Mouse (Mus musculus): ENCODE measurements at regions not wholly inside any gene's neighbourhood (a gene's known extent, or its start where the extent isn't known, plus 50 kb on each side); places are given as distances from the start of the nearest gene placed in this dataset.

GRCm38 (mm10) chr10:117445801-117446490 is 66.1 kb upstream of the Cpsf6 start:
- Histone ChIP-seq H3K27me3 (no peaks in the 10 kb centered on the region), H3K4me2 (replicated peaks) (no peak overlapping the region), H3K36me3 (no peaks in the 10 kb centered on the region), H3K4me1 (peaks cover 7% of the 10 kb centered on the region), H3K4me3 (no peak overlapping the region), H3K9ac (no peak overlapping the region), H3K9me3 (replicated peaks) (no peaks in the 10 kb centered on the region; the same call in 1 of the 2 replicates), H3K27ac (no peak overlapping the region)
- WGBS: 90% methylated on average over 15 of the region's 15 CpGs
- ATAC-seq (ENCODE audit: low FRiP score): no peak

DNA sequence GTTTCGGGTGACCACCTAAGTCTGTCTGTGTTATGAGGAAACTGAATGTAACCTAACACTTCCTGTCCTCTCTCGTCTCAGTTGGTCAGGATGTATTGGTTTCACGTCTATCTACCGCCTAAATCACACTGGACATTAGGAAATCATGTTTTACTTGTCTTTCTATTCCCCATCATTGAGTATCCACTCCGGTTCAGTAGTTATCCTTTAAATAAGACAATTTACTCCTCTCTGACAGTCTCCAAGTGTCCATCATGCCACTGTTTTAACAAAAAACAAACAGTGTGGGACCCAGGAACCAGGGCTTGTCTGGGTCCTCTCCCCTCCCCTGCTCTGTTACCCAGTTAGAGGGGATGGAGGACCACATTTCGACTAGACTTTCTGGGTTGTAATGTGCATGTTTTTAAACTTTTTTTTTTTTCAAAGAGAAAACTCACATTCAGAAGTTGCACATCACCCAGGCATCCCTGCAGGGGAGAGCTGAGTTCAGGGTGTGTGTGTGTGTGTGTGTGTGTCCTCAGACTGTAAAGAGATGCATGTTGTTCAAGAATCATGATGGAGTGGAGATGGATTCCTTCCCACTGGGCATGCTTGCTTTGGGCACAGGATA is 65.5 kb upstream of the Cpsf6 start:
- Histone ChIP-seq H3K27me3 (no peaks in the 10 kb centered on the region), H3K9me3 (replicated peaks) (no peaks in the 10 kb centered on the region; the same call in 1 of the 2 replicates), H3K4me3 (no peak overlapping the region), H3K36me3 (no peaks in the 10 kb centered on the region), H3K9ac (no peak overlapping the region), H3K4me2 (replicated peaks) (no peak overlapping the region), H3K4me1 (peaks cover 7% of the 10 kb centered on the region), H3K27ac (no peak overlapping the region)
- ATAC-seq (ENCODE audit: low FRiP score): no peak
- WGBS: 68% methylated on average over 6 of the region's 6 CpGs

DNA sequence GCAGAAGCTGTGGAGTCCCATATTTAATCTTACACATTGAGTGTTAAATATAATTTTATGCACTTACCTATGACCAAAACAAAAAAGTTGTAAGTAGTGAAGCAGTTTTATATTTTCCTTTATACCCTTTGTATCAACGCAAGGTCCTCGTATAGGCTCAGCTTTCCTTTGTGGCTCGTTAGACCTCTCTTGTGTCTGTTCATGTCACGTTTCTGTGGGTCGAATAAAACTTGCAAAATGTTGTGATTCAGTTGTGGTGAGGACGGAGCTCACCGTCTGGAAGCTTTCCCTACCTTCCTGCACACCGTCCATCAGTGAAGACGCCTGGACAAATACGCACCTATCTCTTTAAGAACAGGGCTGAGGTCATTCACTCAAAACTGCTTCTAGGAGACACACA is 64.9 kb upstream of the Cpsf6 start:
- H3K27me3 ChIP-seq: no peaks in the 10 kb centered on the region
- ATAC-seq (ENCODE audit: low FRiP score): no peak
- 83% methylated on average over 10 of the region's 10 CpGs for WGBS

GRCm38 (mm10) chr10:117443426-117444350 is 63.9 kb upstream of the Cpsf6 start:
- Histone ChIP-seq H3K27me3 (no peaks in the 10 kb centered on the region), H3K27ac (no peak overlapping the region), H3K4me2 (replicated peaks) (no peak overlapping the region), H3K4me1 (peaks cover 7% of the 10 kb centered on the region), H3K9me3 (replicated peaks) (no peaks in the 10 kb centered on the region; the same call in 1 of the 2 replicates), H3K4me3 (no peak overlapping the region), H3K9ac (no peak overlapping the region), H3K36me3 (no peaks in the 10 kb centered on the region)
- ATAC-seq (ENCODE audit: low FRiP score): no peak
- WGBS: 86% methylated on average over 4 of the region's 4 CpGs

More for the DNA sequence above, 64.9 kb upstream of the Cpsf6 start:
- Histone ChIP-seq H3K4me1 (peaks cover 7% of the 10 kb centered on the region), H3K27ac (no peak overlapping the region), H3K4me3 (no peak overlapping the region), H3K4me2 (replicated peaks) (no peak overlapping the region), H3K9ac (no peak overlapping the region), H3K36me3 (no peaks in the 10 kb centered on the region), H3K9me3 (replicated peaks) (no peaks in the 10 kb centered on the region; the same call in 1 of the 2 replicates)

- H3K9me3 ChIP-seq (replicated peaks): no peaks in the 10 kb centered on the region; the same call in 1 of the 2 replicates
- ATAC-seq (ENCODE audit: low FRiP score): no peak
- H3K36me3 ChIP-seq: no peaks in the 10 kb centered on the region
- peaks cover 7% of the 10 kb centered on the region for H3K4me1 ChIP-seq
- WGBS: 84% methylated on average over 17 of the region's 17 CpGs
- H3K27ac ChIP-seq: no peak overlapping the region
- no peak overlapping the region for H3K4me3 ChIP-seq
- H3K4me2 ChIP-seq (replicated peaks): peak overlapping the region; percentile 49; the same call in 1 of the 2 replicates
- no peak overlapping the region for H3K9ac ChIP-seq
- H3K27me3 ChIP-seq: no peaks in the 10 kb centered on the region
These were observed 62.4 kb upstream of the Cpsf6 start for GRCm38 (mm10) chr10:117441979-117442803.

DNA sequence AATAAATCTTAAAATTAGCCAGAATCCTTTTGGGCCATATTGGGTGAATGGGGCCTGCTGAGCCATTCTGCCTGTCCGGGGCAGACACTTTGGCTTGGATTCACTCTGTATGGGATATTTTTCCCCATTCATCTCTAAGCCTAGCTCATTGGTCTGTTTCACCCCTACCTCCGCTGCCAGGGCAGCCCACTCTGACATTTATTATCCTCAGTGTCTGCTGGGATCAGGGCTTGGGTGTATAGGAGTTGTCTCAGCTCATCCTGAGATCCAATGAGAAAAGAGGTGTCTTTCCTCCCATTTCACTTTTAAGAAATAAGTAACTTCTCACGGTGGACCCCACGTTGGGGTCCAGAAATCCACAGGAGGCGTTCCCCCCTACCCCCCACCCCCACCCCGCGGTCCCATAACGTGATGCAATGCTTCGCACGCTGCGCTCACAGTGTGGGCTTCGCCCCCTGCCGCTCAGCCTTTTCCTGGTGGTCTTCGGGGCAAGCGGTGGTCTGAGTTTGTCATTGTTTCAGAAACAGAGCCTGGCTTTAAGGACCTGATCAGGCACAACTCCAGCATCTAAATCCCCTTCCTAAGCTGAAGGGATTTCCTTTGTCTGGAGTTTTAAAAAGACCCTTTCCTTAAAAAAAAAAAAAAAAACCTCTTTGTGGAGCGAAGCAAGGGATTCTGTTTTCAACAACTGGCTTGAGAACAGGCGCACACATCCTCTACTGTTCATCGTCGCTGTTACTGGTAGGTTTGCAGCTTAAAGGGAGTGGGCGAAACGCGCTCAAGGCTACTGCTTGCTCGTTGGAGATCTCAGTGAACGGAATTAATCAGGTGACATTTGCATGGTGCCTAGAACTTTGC is 61.5 kb upstream of the Cpsf6 start:
- H3K4me1 ChIP-seq: peaks cover 7% of the 10 kb centered on the region
- H3K27me3 ChIP-seq: peaks cover 2% of the 10 kb centered on the region; the same call in 1 of the 2 replicates
- H3K27ac ChIP-seq: no peak overlapping the region
- no peaks in the 10 kb centered on the region; the same call in 1 of the 2 replicates for H3K9me3 ChIP-seq (replicated peaks)
- H3K4me3 ChIP-seq: peak overlapping the region; percentile 12; the same call in 1 of the 2 replicates
- no peaks in the 10 kb centered on the region for H3K36me3 ChIP-seq
- H3K9ac ChIP-seq: no peak overlapping the region; the same call in 1 of the 2 replicates
- ATAC-seq (ENCODE audit: low FRiP score): no peak
- WGBS: 16% methylated on average over 24 of the region's 24 CpGs
- H3K4me2 ChIP-seq (replicated peaks): peak overlapping the region; percentile 49

- no peak overlapping the region for H3K4me3 ChIP-seq
- H3K27me3 ChIP-seq: peaks cover 11% of the 10 kb centered on the region
- 90% methylated on average over 9 of the region's 9 CpGs for WGBS
- no peak for ATAC-seq (ENCODE audit: low FRiP score)
- H3K9me3 ChIP-seq (replicated peaks): no peaks in the 10 kb centered on the region; the same call in 1 of the 2 replicates
- peaks cover 14% of the 10 kb centered on the region for H3K4me1 ChIP-seq
- no peak overlapping the region for H3K4me2 ChIP-seq (replicated peaks)
- no peaks in the 10 kb centered on the region for H3K36me3 ChIP-seq
- no peak overlapping the region for H3K27ac ChIP-seq
- H3K9ac ChIP-seq: no peak overlapping the region
These were observed 60.6 kb upstream of the Cpsf6 start for GRCm38 (mm10) chr10:117440225-117440976.

DNA sequence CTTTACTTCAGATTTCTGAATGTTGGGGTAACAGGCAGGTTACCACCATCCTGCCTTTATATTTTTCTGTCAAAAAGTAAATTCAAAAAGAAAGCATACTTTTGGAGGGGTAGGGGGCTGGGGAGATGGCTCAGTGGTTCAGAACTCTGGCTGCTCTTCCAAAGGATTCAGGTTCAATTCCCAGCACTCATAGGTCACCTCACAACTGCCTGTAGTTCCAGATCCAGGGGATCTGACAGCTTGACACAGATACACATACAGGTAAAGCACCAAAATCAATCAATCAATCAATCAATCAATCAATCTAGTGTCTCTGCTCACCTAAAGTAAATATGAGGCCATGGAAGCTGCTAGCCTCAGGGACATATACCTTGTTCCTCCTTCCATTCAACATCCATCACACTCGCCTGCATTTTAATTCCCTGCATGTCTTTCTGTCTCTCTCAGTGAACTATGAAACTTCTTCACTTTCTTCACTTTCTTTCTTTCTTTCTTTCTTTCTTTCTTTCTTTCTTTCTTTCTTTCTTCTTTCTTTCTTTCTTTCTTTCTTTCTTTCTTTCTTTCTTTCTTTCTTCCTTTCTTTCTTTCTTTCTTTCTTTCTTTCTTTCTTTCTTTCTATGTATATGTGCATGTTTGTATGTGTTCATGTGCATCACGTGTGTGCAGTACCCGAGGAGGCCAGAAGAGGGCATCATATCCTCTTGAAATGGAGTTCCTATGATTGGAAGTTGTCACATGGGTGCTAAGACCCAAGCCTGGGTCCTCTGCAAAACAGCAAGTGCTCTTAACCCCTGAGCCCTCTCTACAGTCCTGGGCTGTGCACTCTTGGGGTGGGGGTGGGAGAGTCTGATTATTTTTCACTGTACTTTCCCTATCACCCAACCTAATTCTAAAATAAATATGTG is 59.6 kb upstream of the Cpsf6 start:
- Histone ChIP-seq H3K27ac (no peak overlapping the region), H3K27me3 (peaks cover 11% of the 10 kb centered on the region), H3K4me3 (no peak overlapping the region), H3K9me3 (replicated peaks) (no peaks in the 10 kb centered on the region; the same call in 1 of the 2 replicates), H3K4me1 (peaks cover 18% of the 10 kb centered on the region), H3K9ac (no peak overlapping the region), H3K4me2 (replicated peaks) (no peak overlapping the region), H3K36me3 (no peaks in the 10 kb centered on the region)
- no peak for ATAC-seq (ENCODE audit: low FRiP score)
- 95% methylated on average over 3 of the region's 3 CpGs for WGBS

- Histone ChIP-seq H3K27me3 (peaks cover 15% of the 10 kb centered on the region), H3K4me3 (no peak overlapping the region), H3K9me3 (replicated peaks) (no peaks in the 10 kb centered on the region; the same call in 1 of the 2 replicates), H3K4me2 (replicated peaks) (no peak overlapping the region), H3K4me1 (peaks cover 18% of the 10 kb centered on the region), H3K27ac (no peak overlapping the region), H3K36me3 (no peaks in the 10 kb centered on the region), H3K9ac (no peak overlapping the region)
- ATAC-seq (ENCODE audit: low FRiP score): no peak
- WGBS: 90% methylated on average over 3 of the region's 3 CpGs
These were observed 58.9 kb upstream of the Cpsf6 start for GRCm38 (mm10) chr10:117438614-117439193.

All from hindbrain, embryonic 12.5 days (tissue).